Mouse (Mus musculus) small intestine, adult 2 months (tissue): Measurements from ENCODE around the gene Pzp.

ENCODE experiments used
- CTCF ChIP-seq: fragments of 200-500 bp; IDR thresholded peaks from 2 replicates; pipeline ENCODE4 v1.5.1; 2012; ENCODE audit warnings: low read depth, mild to moderate bottlenecking, control low read depth, inconsistent platforms, low read length, moderate library complexity, mixed read lengths; ENCODE audit not compliant: insufficient replicate concordance, insufficient read length; ENCODE audit errors: extremely low read depth
- POLR2A ChIP-seq: fragments of 200-500 bp; IDR thresholded peaks from 2 replicates; pipeline ENCODE4 v1.6.1; 2012; ENCODE audit warnings: low read depth, mild to moderate bottlenecking, control low read depth, inconsistent platforms, low read length, moderate library complexity

- TF ChIP-seq CTCF: no peak
- TF ChIP-seq POLR2A: no peak
Measured at GRCm38 (mm10) chr6:128554049-128554448, 27.5 kb upstream of the Pzp start.
